Mouse (Mus musculus): ENCODE results near the gene Tph1. TPM values are rescaled to one million over a fixed set of nuclear protein-coding genes. Genes with fewer than 3 reads are reported as not detected.

The Tph1 gene
- total and polyA plus RNA-seq, 2 experiments = not detected

- no peaks in the 10 kb centered on the region for H3K36me3 ChIP-seq (ENCODE audit: control insufficient read depth, insufficient read depth, low read length)
- H3K79me2 ChIP-seq (ENCODE audit: control insufficient read depth, insufficient read depth, low read length) = no peaks in the 10 kb centered on the region
- H3K27me3 ChIP-seq (ENCODE audit: control insufficient read depth, insufficient read depth, low read length) = 0 out of 2 replicates have a peak, but pooled peaks cover 4% of the 10 kb centered on the region
- 79% methylated on average over 1 of the region's 1 CpGs for WGBS
- H3K27ac ChIP-seq (replicated peaks; ENCODE audit: insufficient read depth, low read depth, low read length) = no peak overlapping the region
- no peak overlapping the region for H3K9ac ChIP-seq (ENCODE audit: low read depth, low read length)
- no peak for DNase-seq (ENCODE audit: extremely low read depth, low read depth, low spot score)
- H3K4me3 ChIP-seq (ENCODE audit: insufficient read depth, low read depth, low read length) = no peak overlapping the region
- TF ChIP-seq POLR2A (IDR thresholded peaks at IDR 0.05; ENCODE audit: extremely low read depth, insufficient read depth, low read length) (no peak), CTCF (IDR thresholded peaks at IDR 0.05; ENCODE audit: low read depth, low read length) (no peak)
- H3K4me1 ChIP-seq (ENCODE audit: control insufficient read depth, insufficient read depth, low read length) = no peaks in the 10 kb centered on the region; the same call in 1 of the 2 replicates
These were observed 29.2 kb downstream of the Tph1 start for GRCm38 (mm10) chr7:46643172-46643571.

GRCm38 (mm10) chr7:46640062-46640461 lies 32.3 kb downstream of the Tph1 start:
- peak overlapping the region; percentile 31 for H3K9ac ChIP-seq (ENCODE audit: low read depth, low read length)
- TF ChIP-seq CTCF (IDR thresholded peaks at IDR 0.05; ENCODE audit: low read depth, low read length) = no peak
- no peak for TF ChIP-seq POLR2A (IDR thresholded peaks at IDR 0.05; ENCODE audit: extremely low read depth, insufficient read depth, low read length)
- no peak overlapping the region for H3K27ac ChIP-seq (replicated peaks; ENCODE audit: insufficient read depth, low read depth, low read length)
- no peaks in the 10 kb centered on the region; the same call in 1 of the 2 replicates for H3K4me1 ChIP-seq (ENCODE audit: control insufficient read depth, insufficient read depth, low read length)
- no peak for DNase-seq (ENCODE audit: extremely low read depth, low read depth, low spot score)
- 15% methylated on average over 17 of the region's 17 CpGs for WGBS
- no peaks in the 10 kb centered on the region for H3K36me3 ChIP-seq (ENCODE audit: control insufficient read depth, insufficient read depth, low read length)
- H3K79me2 ChIP-seq (ENCODE audit: control insufficient read depth, insufficient read depth, low read length) = no peaks in the 10 kb centered on the region
- H3K4me3 ChIP-seq (ENCODE audit: insufficient read depth, low read depth, low read length) = peak overlapping the region; percentile 80
- no peaks in the 10 kb centered on the region for H3K27me3 ChIP-seq (ENCODE audit: control insufficient read depth, insufficient read depth, low read length)

DNA sequence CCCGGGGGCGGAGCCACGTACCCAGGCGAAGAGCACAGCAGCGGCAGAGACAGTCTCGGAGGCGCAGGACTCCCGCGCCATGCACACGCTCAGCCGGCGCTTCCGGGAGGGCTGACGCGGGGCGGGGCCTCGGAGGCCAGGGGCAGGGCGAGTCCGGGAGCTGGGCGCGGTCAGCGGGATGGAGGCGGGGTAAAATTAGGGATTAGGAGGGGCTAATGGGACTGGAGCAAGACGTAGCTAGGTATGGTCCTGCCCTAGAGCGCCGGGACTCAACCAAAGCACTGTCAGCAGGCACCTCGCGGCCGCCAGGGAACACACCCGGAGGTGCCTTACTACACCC lies 32.7 kb downstream of the Tph1 start, which contains the start of gene Sergef:
Gene Sergef, minus strand, starts transcription at position 116 of the 340 bp plus-strand sequence.
- H3K4me3 ChIP-seq (ENCODE audit: insufficient read depth, low read depth, low read length) = peak within 1 kb of the TSS; percentile 80
- DNase-seq (ENCODE audit: extremely low read depth, low read depth, low spot score) = peak; percentile 70
- H3K4me1 ChIP-seq (ENCODE audit: control insufficient read depth, insufficient read depth, low read length) = no peaks in the 10 kb centered on the region; the same call in 1 of the 2 replicates
- H3K79me2 ChIP-seq (ENCODE audit: control insufficient read depth, insufficient read depth, low read length) = no peaks in the 10 kb centered on the region
- WGBS = 1% methylated on average over 30 of the region's 30 CpGs
- H3K27me3 ChIP-seq (ENCODE audit: control insufficient read depth, insufficient read depth, low read length) = no peaks in the 10 kb centered on the region
- H3K27ac ChIP-seq (replicated peaks; ENCODE audit: insufficient read depth, low read depth, low read length) = no peak within 1 kb of the TSS
- H3K36me3 ChIP-seq (ENCODE audit: control insufficient read depth, insufficient read depth, low read length) = no peaks in the 10 kb centered on the region
- TF ChIP-seq POLR2A (IDR thresholded peaks at IDR 0.05; ENCODE audit: extremely low read depth, insufficient read depth, low read length) (peak; percentile 63; the same call in 1 of the 2 replicates), CTCF (IDR thresholded peaks at IDR 0.05; ENCODE audit: low read depth, low read length) (no peak)
- H3K9ac ChIP-seq (ENCODE audit: low read depth, low read length) = peak within 1 kb of the TSS; percentile 86

GRCm38 (mm10) chr7:46638889-46639691 lies 33.2 kb downstream of the Tph1 start:
- Histone ChIP-seq H3K36me3 (ENCODE audit: control insufficient read depth, insufficient read depth, low read length) (no peaks in the 10 kb centered on the region), H3K27me3 (ENCODE audit: control insufficient read depth, insufficient read depth, low read length) (no peaks in the 10 kb centered on the region), H3K79me2 (ENCODE audit: control insufficient read depth, insufficient read depth, low read length) (no peaks in the 10 kb centered on the region), H3K27ac (replicated peaks; ENCODE audit: insufficient read depth, low read depth, low read length) (no peak overlapping the region), H3K4me1 (ENCODE audit: control insufficient read depth, insufficient read depth, low read length) (no peaks in the 10 kb centered on the region; the same call in 1 of the 2 replicates), H3K9ac (ENCODE audit: low read depth, low read length) (peak overlapping the region; percentile 86), H3K4me3 (ENCODE audit: insufficient read depth, low read depth, low read length) (peak overlapping the region; percentile 80)
- 20% methylated on average over 32 of the region's 32 CpGs for WGBS
- TF ChIP-seq POLR2A (IDR thresholded peaks at IDR 0.05; ENCODE audit: extremely low read depth, insufficient read depth, low read length) = no peak
- TF ChIP-seq CTCF (IDR thresholded peaks at IDR 0.05; ENCODE audit: low read depth, low read length) = no peak
- no peak for DNase-seq (ENCODE audit: extremely low read depth, low read depth, low spot score)

GRCm38 (mm10) chr7:46628375-46628975 lies 43.9 kb downstream of the Tph1 start:
- Histone ChIP-seq H3K36me3 (ENCODE audit: control insufficient read depth, insufficient read depth, low read length) (0 out of 2 replicates have a peak, but pooled peaks cover 2% of the 10 kb centered on the region), H3K79me2 (ENCODE audit: control insufficient read depth, insufficient read depth, low read length) (no peaks in the 10 kb centered on the region), H3K4me1 (ENCODE audit: control insufficient read depth, insufficient read depth, low read length) (no peaks in the 10 kb centered on the region), H3K27me3 (ENCODE audit: control insufficient read depth, insufficient read depth, low read length) (no peaks in the 10 kb centered on the region), H3K27ac (replicated peaks; ENCODE audit: insufficient read depth, low read depth, low read length) (no peak overlapping the region), H3K4me3 (ENCODE audit: insufficient read depth, low read depth, low read length) (no peak overlapping the region), H3K9ac (ENCODE audit: low read depth, low read length) (no peak overlapping the region)
- DNase-seq (ENCODE audit: extremely low read depth, low read depth, low spot score) = no peak
- 89% methylated on average over 8 of the region's 8 CpGs for WGBS
- TF ChIP-seq POLR2A (IDR thresholded peaks at IDR 0.05; ENCODE audit: extremely low read depth, insufficient read depth, low read length) = no peak
- no peak for TF ChIP-seq CTCF (IDR thresholded peaks at IDR 0.05; ENCODE audit: low read depth, low read length)
